Mouse (Mus musculus) embryonic facial prominence, embryonic 14.5 days (tissue): ENCODE results near the gene Gm47996. TPM values are rescaled to one million over a fixed set of nuclear protein-coding genes. Genes with fewer than 3 reads are reported as not detected.
"Not testable (repeated sequence)": the region's sequence is repeated elsewhere in the genome, so short reads cannot be mapped to it uniquely, and the experiment has no call there.

Source experiments
- ATAC-seq: fragments of 200-750 bp; cut with Nextera tagmentation; 2 replicates; pipeline ENCODE4 v1.8.0; 2017; ENCODE audit warnings: low read depth, moderate number of reproducible peaks, moderate TSS enrichment
- DNase-seq: peaks from one replicate; pipeline ENCODE4 v3.0.0-alpha.2; 2015; ENCODE audit warnings: low spot score
- H3K27ac ChIP-seq: fragments of 300-500 bp; sonication (generic); replicated peaks from 2 replicates; pipeline ENCODE4 v1.5.1; 2014; ENCODE audit warnings: low read depth, mild to moderate bottlenecking, low read length, moderate library complexity
- H3K27me3 ChIP-seq: fragments of 300-500 bp; sonication (generic); replicated peaks from 2 replicates; pipeline ENCODE4 v1.6.1; 2014; ENCODE audit warnings: low read length; ENCODE audit not compliant: control insufficient read depth, insufficient read depth
- H3K36me3 ChIP-seq: fragments of 300-500 bp; sonication (generic); 2 replicates; pipeline ENCODE4 v1.6.1; 2014; ENCODE audit warnings: low read length, mixed read lengths; ENCODE audit not compliant: control insufficient read depth, insufficient read depth
- H3K4me1 ChIP-seq: fragments of 300-500 bp; sonication (generic); 2 replicates; pipeline ENCODE4 v1.6.1; 2014; ENCODE audit warnings: antibody characterized with exemption, low read length; ENCODE audit not compliant: control insufficient read depth, insufficient read depth
- H3K4me2 ChIP-seq: fragments of 300-500 bp; sonication (generic); 2 replicates; pipeline ENCODE4 v1.6.1; 2014; ENCODE audit warnings: low read depth, mild to moderate bottlenecking, low read length, moderate library complexity, mixed read lengths
- H3K4me3 ChIP-seq: fragments of 300-500 bp; sonication (generic); 2 replicates; pipeline ENCODE4 v1.5.1; 2014; ENCODE audit warnings: low read depth, mild to moderate bottlenecking, low read length
- H3K9ac ChIP-seq: fragments of 300-500 bp; sonication (generic); 2 replicates; pipeline ENCODE4 v1.6.1; 2014; ENCODE audit warnings: low read depth, mild to moderate bottlenecking, low read length, moderate library complexity, mixed read lengths
- H3K9me3 ChIP-seq: fragments of 300-500 bp; sonication (generic); 2 replicates; pipeline ENCODE4 v1.6.1; 2016; ENCODE audit warnings: low read length; ENCODE audit not compliant: control insufficient read depth
- WGBS: fragments of 180-500 bp; shearing (Covaris S2); extraction: QIAGEN DNeasy Blood & Tissue Kit; methylation state at CpG from one replicate; pipeline ENCODE4 v1.1.7; 2014; 5-methylcytosine and 5-hydroxymethylcytosine counted together
- polyA plus RNA-seq: library from polyadenylated mRNA; unstranded; fragments of >200 nt; fragmentation: Nextera tagmentation; extraction: Ambion mirVana; gene quantifications from 2 replicates; pipeline ENCODE4 v1.2.1, GENCODE M21; 2014

The Gm47996 gene
- polyA plus RNA-seq, 1 experiment from 2014 or later = not detected

- not testable (repeated sequence) for H3K36me3 ChIP-seq, H3K27ac ChIP-seq, H3K4me2 ChIP-seq, ATAC-seq, H3K9ac ChIP-seq, H3K4me1 ChIP-seq, DNase-seq, H3K4me3 ChIP-seq, H3K9me3 ChIP-seq, H3K27me3 ChIP-seq
- 76% methylated on average over 2 of the region's 4 CpGs for WGBS
Measured at GRCm38 (mm10) chr1:151198120-151198519, 11.8 kb upstream of the Gm47996 start, which contains the start of gene Gm47995. TSS of gene Gm47995 (plus strand) at chr1:151198448.

GRCm38 (mm10) chr1:151200620-151201019 lies 9.3 kb upstream of the Gm47996 start:
- not testable (repeated sequence) for H3K9ac ChIP-seq, H3K27me3 ChIP-seq, H3K4me3 ChIP-seq, H3K27ac ChIP-seq, DNase-seq, ATAC-seq, H3K4me1 ChIP-seq, H3K9me3 ChIP-seq, H3K4me2 ChIP-seq, H3K36me3 ChIP-seq

- not testable (repeated sequence) for H3K27ac ChIP-seq, H3K9me3 ChIP-seq, H3K27me3 ChIP-seq, H3K9ac ChIP-seq, H3K4me3 ChIP-seq, H3K4me1 ChIP-seq, H3K36me3 ChIP-seq, ATAC-seq, DNase-seq, H3K4me2 ChIP-seq
- WGBS = 74% methylated on average over 3 of the region's 5 CpGs
Measured at GRCm38 (mm10) chr1:151202771-151203170, 7.2 kb upstream of the Gm47996 start.

GRCm38 (mm10) chr1:151203818-151204217 lies 6.1 kb upstream of the Gm47996 start, which contains the start of gene 3110040M04Rik:
TSS of gene 3110040M04Rik (plus strand) at chr1:151204121.
- not testable (repeated sequence) for H3K4me3 ChIP-seq, H3K9me3 ChIP-seq, H3K4me1 ChIP-seq, DNase-seq, H3K4me2 ChIP-seq, H3K27me3 ChIP-seq, H3K36me3 ChIP-seq, H3K27ac ChIP-seq, ATAC-seq, H3K9ac ChIP-seq
- WGBS = no CpG with 5 or more reads among the region's 6 CpGs

GRCm38 (mm10) chr1:151208493-151208892 lies 1.4 kb upstream of the Gm47996 start:
- WGBS = 70% methylated on average over 3 of the region's 5 CpGs
- not testable (repeated sequence) for H3K9ac ChIP-seq, H3K4me3 ChIP-seq, ATAC-seq, H3K4me2 ChIP-seq, H3K9me3 ChIP-seq, DNase-seq, H3K27ac ChIP-seq, H3K36me3 ChIP-seq, H3K27me3 ChIP-seq, H3K4me1 ChIP-seq

GRCm38 (mm10) chr1:151208944-151209343 lies 987 bp upstream of the Gm47996 start:
- H3K9ac ChIP-seq, H3K4me3 ChIP-seq, H3K27me3 ChIP-seq, H3K9me3 ChIP-seq, H3K36me3 ChIP-seq, H3K4me1 ChIP-seq, ATAC-seq, H3K4me2 ChIP-seq, H3K27ac ChIP-seq, DNase-seq: not testable (repeated sequence)

- not testable (repeated sequence) for H3K4me3 ChIP-seq, ATAC-seq, H3K27me3 ChIP-seq, H3K27ac ChIP-seq, H3K9ac ChIP-seq, H3K36me3 ChIP-seq, DNase-seq, H3K4me2 ChIP-seq, H3K4me1 ChIP-seq, H3K9me3 ChIP-seq
- WGBS = 92% methylated on average over 5 of the region's 5 CpGs
Measured at GRCm38 (mm10) chr1:151211666-151212065, 1.7 kb downstream of the Gm47996 start.

- Histone ChIP-seq H3K9ac (no peak overlapping the region), H3K4me2 (no peak overlapping the region), H3K4me1 (peaks cover 6% of the 10 kb centered on the region), H3K36me3 (no peaks in the 10 kb centered on the region), H3K27me3 (no peaks in the 10 kb centered on the region), H3K4me3 (no peak overlapping the region), H3K27ac (no peak overlapping the region), H3K9me3 (no peaks in the 10 kb centered on the region)
- 62% methylated on average over 2 of the region's 2 CpGs for WGBS
- DNase-seq (no peak), ATAC-seq (no peak)
Measured at GRCm38 (mm10) chr1:151214862-151215261, 4.9 kb downstream of the Gm47996 start.

- no peaks in the 10 kb centered on the region for H3K36me3 ChIP-seq
- DNase-seq = no peak
- no peak overlapping the region for H3K4me3 ChIP-seq
- H3K27me3 ChIP-seq = no peaks in the 10 kb centered on the region
- H3K9ac ChIP-seq = no peak overlapping the region
- H3K4me1 ChIP-seq = peaks cover 6% of the 10 kb centered on the region
- no peaks in the 10 kb centered on the region for H3K9me3 ChIP-seq
- H3K4me2 ChIP-seq = no peak overlapping the region
- 53% methylated on average over 1 of the region's 1 CpGs for WGBS
- ATAC-seq = no peak
- H3K27ac ChIP-seq = no peak overlapping the region
Measured at GRCm38 (mm10) chr1:151215985-151216384, 6.1 kb downstream of the Gm47996 start.
